ENCODE assay signal across 41 mouse cellular contexts in the genomic region with DNA sequence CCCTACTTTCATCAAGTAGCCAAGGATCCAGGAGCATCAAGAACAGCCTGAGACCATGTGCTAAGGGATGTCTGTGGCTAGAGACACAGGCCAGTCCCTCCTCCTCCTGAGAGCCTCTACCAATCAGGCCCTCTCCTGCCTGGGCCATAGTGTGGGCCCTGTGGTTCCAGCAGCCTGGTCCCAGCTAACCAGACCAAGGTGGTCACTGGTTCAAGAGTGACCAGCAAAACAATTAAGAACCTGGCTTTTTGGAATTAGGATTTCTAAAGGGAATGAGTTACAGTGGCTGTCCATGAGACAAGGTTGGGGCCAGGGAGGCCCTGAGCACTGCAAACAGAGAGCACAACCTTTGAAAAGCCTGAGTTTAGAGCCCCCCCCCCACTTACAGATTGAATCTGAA. TPM values are rescaled to one million over a fixed set of nuclear protein-coding genes. Genes with fewer than 3 reads are reported as not detected.
"Had no signal": no experiment of that assay in that cellular context is flagged by ENCODE, and none has a peak within 500 bp of the region (broad histone marks: within the 10 kb centered on the region; RNA-seq: fewer than 3 reads in every experiment).

No protein-coding gene starts in this region.

- ATAC-seq: hindbrain, embryonic 16.5 days; hindbrain, postnatal 0 days; inflammation-experienced regulatory T-cells, adult 6 months; intestine, embryonic 15.5 days; intestine, embryonic 16.5 days had no signal

- H3K9ac ChIP-seq: heart, embryonic 12.5 days; heart, embryonic 13.5 days; heart, embryonic 15.5 days; hindbrain, embryonic 12.5 days; hindbrain, embryonic 13.5 days; hindbrain, embryonic 14.5 days; hindbrain, embryonic 15.5 days; intestine, embryonic 15.5 days; kidney, embryonic 15.5 days had no signal

- H3K27me3 ChIP-seq: heart, embryonic 15.5 days; hindbrain, embryonic 12.5 days; hindbrain, embryonic 13.5 days; hindbrain, embryonic 15.5 days; intestine, embryonic 15.5 days; kidney, embryonic 15.5 days had no signal

- DNase-seq: heart, adult 2 months; heart, postnatal 10 days; heart, postnatal 14 days; heart, postnatal 36 days; heart, postnatal 4 days; kidney, adult 11 months; kidney, adult 18-20 months; kidney, adult 2 months; kidney, adult 8-10 months; kidney, adult 9 months; kidney, postnatal 10 days; kidney, postnatal 14 days; kidney, postnatal 25 days; kidney, postnatal 36 days; kidney, postnatal 4 days; layer of hippocampus, adult 9-11 months; layer of hippocampus, postnatal 36 days had no signal

- H3K4me1 ChIP-seq: heart, embryonic 12.5 days; heart, embryonic 15.5 days; hindbrain, embryonic 10.5 days; hindbrain, embryonic 12.5 days; hindbrain, embryonic 13.5 days; hindbrain, embryonic 15.5 days; intestine, embryonic 15.5 days had no signal

- H3K4me2 ChIP-seq: heart, embryonic 12.5 days; heart, embryonic 13.5 days; heart, embryonic 15.5 days; hindbrain, embryonic 12.5 days; hindbrain, embryonic 13.5 days; hindbrain, embryonic 14.5 days; hindbrain, embryonic 15.5 days; intestine, embryonic 15.5 days; kidney, embryonic 15.5 days had no signal

- H3K27ac ChIP-seq: heart, adult 2 months; heart, embryonic 10.5 days; heart, embryonic 13.5 days; heart, embryonic 15.5 days; hindbrain, embryonic 10.5 days; hindbrain, embryonic 12.5 days; hindbrain, embryonic 13.5 days; hindbrain, embryonic 14.5 days; hindbrain, embryonic 15.5 days; hindbrain, postnatal 0 days; intestine, embryonic 15.5 days; kidney, embryonic 15.5 days; kidney, postnatal 0 days; layer of hippocampus, adult 2 months had no signal

- H3K4me3 ChIP-seq: heart, adult 2 months; heart, embryonic 10.5 days; heart, embryonic 12.5 days; heart, embryonic 13.5 days; heart, embryonic 15.5 days; hindbrain, embryonic 10.5 days; hindbrain, embryonic 12.5 days; hindbrain, embryonic 13.5 days; hindbrain, embryonic 15.5 days; intestine, embryonic 15.5 days; kidney, embryonic 15.5 days; layer of hippocampus, adult 2 months had no signal

- H3K36me3 ChIP-seq: heart, embryonic 10.5 days; heart, embryonic 12.5 days; heart, embryonic 13.5 days; heart, embryonic 15.5 days; hindbrain, embryonic 10.5 days; hindbrain, embryonic 12.5 days; hindbrain, embryonic 13.5 days; hindbrain, embryonic 15.5 days; intestine, embryonic 15.5 days; kidney, embryonic 15.5 days had no signal

- H3K9me3 ChIP-seq: heart, embryonic 10.5 days; heart, embryonic 12.5 days; heart, embryonic 13.5 days; heart, embryonic 15.5 days; hindbrain, embryonic 10.5 days; hindbrain, embryonic 12.5 days; hindbrain, embryonic 15.5 days; intestine, embryonic 15.5 days; kidney, embryonic 15.5 days had no signal

RNA-seq across cellular contexts. Expression of a gene that starts 21.2 kb away (rescaled TPM):
- polyA plus RNA-seq: heart, adult 2 months; heart, embryonic 10.5 days; heart, embryonic 12.5 days; heart, embryonic 13.5 days; heart, embryonic 14.5 days; heart, embryonic 15.5 days; heart, embryonic 16.5 days; heart, postnatal 0 days; hindbrain, embryonic 10.5 days; hindbrain, embryonic 11.5 days; hindbrain, embryonic 12.5 days; hindbrain, embryonic 13.5 days; hindbrain, postnatal 0 days; inflammation-experienced regulatory T-cells, adult 6 months; intestine, embryonic 15.5 days; intestine, embryonic 16.5 days; kidney, adult 2 months; kidney, embryonic 14.5 days; kidney, embryonic 15.5 days; kidney, embryonic 16.5 days; kidney, postnatal 0 days; large intestine, adult 2 months had no signal

RNA-seq across cellular contexts. Expression of a gene that starts 35.2 kb away (rescaled TPM):
- polyA plus RNA-seq: heart, adult 2 months; heart, embryonic 10.5 days; heart, embryonic 12.5 days; heart, embryonic 13.5 days; heart, embryonic 14.5 days; heart, embryonic 15.5 days; heart, embryonic 16.5 days; heart, postnatal 0 days; hindbrain, embryonic 10.5 days; hindbrain, embryonic 11.5 days; hindbrain, embryonic 12.5 days; hindbrain, embryonic 13.5 days; hindbrain, embryonic 14.5 days; hindbrain, embryonic 15.5 days; hindbrain, embryonic 16.5 days; hindbrain, postnatal 0 days; inflammation-experienced regulatory T-cells, adult 6 months; intestine, embryonic 15.5 days; intestine, embryonic 16.5 days; kidney, adult 2 months; kidney, embryonic 14.5 days; kidney, embryonic 15.5 days; kidney, embryonic 16.5 days; kidney, postnatal 0 days; large intestine, adult 2 months had no signal

RNA-seq across cellular contexts. Expression of a gene that starts 43.5 kb away (rescaled TPM):
- polyA plus RNA-seq: heart, adult 2 months; heart, embryonic 13.5 days; heart, embryonic 14.5 days; heart, embryonic 15.5 days; heart, embryonic 16.5 days; heart, postnatal 0 days; hindbrain, embryonic 10.5 days; hindbrain, embryonic 11.5 days; hindbrain, embryonic 12.5 days; hindbrain, embryonic 13.5 days; hindbrain, embryonic 14.5 days; hindbrain, embryonic 15.5 days; hindbrain, postnatal 0 days; inflammation-experienced regulatory T-cells, adult 6 months; intestine, embryonic 15.5 days; intestine, embryonic 16.5 days; kidney, adult 2 months; kidney, embryonic 14.5 days; kidney, embryonic 15.5 days; kidney, embryonic 16.5 days; kidney, postnatal 0 days; large intestine, adult 2 months had no signal
